Mouse (Mus musculus): ENCODE results near the gene Als2.

Gene Als2

DNA sequence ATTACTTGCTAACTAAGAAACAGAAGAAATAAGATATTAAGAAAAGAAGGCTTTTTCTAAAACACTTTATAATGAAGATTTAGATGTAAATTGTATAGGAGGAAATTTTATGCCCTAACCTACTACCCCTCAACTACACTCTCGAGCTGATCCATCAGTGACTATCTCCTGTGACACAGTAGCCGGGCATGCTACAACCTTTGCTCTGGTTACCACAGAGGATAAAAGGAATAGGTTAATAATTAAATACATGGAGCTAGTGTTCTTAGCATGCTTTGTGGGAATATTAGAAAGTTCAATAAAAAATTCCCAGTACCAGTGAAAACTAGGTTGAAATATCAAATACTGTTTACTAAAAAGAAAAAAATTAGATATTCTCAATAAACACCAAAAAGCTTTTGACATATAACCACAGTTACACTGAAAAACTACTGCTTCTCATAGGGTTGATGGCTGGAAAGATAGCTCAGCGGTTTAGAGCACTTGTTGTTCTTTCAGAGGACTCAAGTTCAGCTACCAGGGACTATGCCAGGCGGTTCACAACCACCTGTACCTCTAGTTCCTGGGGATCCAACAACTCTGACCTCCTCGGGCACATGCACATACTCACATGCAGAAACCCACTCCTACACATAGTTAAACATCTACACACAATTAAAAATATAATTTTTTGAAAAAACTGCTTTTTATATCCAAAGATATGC lies 24.8 kb downstream of the Als2 start:
- no peak for DNase-seq (ENCODE audit: low spot score in 2 of 2)

DNA sequence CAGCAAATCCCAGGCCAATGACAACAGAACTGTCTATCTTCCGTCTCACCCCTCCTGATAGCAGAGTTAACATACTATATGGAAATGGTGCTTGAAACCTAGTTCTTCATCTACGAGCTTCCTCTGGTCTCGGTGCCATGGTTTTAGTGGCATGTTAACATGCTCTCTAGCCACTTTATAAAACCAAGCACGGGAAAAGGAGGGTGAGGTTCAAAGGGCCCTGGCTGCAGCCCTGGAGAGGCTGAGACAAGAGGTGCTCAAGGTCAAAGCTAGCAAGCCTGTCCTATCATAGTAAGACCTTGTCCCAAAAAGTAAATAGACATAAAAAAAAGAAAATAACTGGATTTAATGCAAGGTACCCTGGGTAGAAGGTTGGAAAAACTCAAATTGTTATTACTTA lies 25.4 kb downstream of the Als2 start:
- no peak for DNase-seq (ENCODE audit: low spot score in 2 of 2)

DNA sequence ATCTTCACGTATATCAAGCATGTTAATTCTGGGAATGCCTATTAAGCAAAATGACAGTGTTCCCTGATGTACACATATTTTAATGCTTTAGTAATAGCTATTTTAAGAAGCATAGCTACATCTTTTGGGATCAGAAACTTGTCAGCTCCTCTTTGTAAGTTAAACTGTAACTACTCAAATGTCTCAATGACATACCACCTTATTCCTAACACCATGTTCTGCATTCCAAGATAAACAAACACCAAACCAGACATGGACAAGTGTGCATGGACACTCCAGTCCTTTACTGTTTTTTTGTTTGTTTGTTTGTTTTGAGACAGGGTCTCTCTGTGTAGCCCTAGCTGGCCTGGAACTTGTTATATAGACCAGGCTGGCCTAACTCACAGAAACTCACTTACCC lies 28.7 kb downstream of the Als2 start:
- no peak for DNase-seq (ENCODE audit: low spot score in 2 of 2)

DNA sequence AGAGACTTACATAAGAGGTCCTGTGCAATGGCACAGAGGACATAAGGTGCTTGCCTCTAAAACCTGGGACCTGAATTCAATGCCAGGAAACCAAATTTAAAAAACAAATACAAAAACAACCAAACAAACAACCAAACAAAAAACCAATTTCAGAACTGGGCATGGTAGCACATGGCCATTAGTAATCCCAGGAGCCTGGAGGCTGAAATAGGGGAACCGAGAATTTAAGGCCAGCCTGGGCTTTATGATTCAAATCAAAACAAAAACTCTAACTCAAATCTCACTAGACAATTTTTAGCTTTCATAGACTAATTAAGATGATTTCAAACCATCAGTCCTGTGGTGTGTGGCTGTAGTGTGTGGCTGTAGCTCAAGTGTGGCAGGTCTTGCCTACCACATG lies 32.5 kb downstream of the Als2 start:
- DNase-seq (ENCODE audit: low spot score in 2 of 2), result no peak

DNA sequence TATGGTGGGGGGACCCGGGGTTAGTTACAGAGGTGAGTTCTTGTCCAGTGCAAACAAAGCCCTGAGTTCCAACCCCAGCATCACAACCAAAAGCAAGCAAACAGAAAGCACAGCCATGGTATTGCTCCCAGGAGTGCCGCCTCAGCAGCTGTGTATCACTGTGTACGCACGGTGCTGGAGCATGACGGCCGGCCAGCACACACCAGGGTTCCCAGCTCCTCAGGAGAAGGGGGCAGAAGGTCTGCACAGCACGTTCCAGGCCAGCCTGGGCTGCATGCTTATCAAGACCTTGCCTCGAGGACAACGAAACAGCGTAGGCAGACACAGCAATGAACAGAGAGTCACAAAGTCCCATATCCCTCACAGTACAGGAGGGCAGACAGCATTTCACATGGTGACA lies 34.7 kb downstream of the Als2 start:
- no peak for DNase-seq (ENCODE audit: low spot score in 2 of 2)

DNA sequence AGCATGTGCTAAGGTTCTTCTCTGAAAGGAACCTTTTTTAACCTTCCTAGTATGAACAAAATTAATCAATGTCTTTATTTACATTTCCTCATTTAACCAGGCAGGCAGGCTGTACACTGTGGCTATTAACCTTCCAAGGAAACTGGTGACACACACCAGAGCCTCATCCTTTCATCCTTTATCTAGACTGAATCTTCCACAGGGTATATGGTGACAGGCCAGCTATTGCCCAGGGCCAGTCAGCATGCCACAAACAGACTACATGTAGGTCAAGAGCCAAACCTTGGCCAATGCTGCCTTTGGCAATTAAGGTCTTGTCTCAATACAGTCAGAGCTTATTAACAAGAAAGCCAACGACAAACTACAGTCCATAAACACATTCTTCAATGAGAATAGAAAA lies 35.5 kb downstream of the Als2 start:
- DNase-seq (ENCODE audit: low spot score in 2 of 2), result no peak

DNA sequence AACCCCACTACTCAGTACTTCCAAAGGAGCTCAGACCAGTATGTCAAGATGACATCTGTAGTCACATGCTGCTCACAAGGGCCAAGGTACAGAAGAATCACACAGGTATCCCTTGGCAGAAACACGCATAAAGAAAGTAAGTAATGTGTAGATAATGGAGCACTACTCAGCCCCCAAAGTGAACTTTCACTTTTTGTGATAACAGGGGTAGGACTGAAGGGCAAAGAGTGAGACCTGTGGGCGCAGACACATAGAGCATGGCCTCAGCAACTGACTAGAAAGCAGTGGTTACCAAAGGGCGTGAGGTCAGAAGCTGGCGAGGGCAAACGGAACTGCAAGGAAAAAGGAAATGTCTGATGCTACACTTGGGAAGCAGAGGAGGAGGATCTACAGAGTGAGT lies 36.1 kb downstream of the Als2 start:
- DNase-seq (ENCODE audit: low spot score in 2 of 2), result no peak

DNA sequence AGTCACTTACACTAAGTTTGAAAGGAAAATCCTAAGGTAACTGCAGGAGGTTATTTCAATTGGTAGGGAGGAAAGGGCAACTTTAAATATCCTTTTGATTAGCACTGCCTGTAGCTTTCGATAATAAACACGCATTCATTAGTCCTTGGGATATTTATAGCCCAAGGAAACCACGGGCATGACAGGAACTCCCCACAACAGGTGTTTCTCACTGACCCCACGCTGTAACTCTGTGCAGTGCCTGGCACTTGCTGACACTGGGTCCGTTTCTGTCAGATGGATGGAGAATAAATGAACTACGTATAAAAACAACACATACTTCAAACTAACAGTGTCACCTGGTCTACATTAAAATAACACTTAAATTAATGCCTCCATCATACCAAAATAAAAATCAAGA lies 42.1 kb downstream of the Als2 start:
- DNase-seq (ENCODE audit: low spot score in 2 of 2), result no peak

DNA sequence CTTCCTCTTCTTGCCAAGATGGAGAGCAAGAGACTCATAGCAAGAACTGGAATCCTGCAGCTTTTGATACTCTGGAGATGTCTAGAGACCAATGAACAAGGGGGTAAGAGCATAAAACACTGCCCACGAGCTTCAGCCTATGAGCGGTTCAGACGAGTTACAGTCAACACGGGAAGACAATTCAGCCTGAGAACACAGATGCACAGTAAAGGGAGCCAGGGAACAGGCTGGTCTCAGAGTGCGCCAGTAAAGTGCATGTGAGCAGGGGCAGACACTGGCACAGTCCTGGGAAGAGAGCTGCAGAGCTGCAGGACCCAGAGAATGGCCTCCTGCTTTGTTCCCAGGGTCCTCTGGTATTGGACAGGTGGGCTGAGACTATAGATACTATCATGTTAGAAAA lies 49.2 kb downstream of the Als2 start:
- DNase-seq (ENCODE audit: low spot score in 2 of 2), result no peak

DNA sequence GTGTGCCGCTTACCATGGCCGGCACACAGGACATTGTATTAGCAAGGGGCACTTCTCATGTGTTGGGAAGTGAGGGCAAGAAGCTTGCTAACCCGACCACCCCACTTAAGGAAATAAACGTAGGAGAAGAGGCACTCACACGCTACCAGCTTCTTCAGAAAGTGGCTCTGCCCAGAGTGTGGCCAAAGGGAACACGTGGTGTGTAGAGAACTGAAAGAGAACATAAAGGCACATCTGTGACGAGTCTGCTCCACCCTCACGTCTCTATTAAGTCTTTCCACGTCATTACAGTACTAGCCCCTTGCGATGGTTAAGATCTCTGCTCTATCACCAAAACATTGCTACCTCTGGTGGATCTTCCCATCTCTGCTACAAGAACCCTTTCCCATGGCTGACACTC lies 50.7 kb downstream of the Als2 start:
- DNase-seq (ENCODE audit: low spot score in 2 of 2), result no peak

DNA sequence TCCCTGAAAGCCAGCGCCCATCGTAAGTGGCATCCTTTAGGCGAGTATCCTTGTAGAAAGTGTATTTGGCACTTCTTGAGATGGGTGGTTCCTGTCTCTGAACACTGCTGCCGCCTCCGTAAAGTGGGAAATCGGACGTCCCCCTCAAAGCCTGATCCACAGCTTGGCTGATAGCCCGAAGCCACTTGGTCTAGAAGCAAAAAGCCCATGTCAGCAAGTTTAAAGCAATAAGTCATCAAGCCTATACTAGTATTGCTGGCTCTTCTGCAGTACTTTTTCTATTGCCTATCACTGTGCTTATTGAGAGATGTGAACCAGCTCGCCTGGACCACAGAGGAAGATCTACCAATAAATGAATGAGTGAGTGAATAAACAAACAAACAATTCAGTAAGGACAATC lies 51.6 kb downstream of the Als2 start:
- no peak for DNase-seq (ENCODE audit: low spot score in 2 of 2)

DNA sequence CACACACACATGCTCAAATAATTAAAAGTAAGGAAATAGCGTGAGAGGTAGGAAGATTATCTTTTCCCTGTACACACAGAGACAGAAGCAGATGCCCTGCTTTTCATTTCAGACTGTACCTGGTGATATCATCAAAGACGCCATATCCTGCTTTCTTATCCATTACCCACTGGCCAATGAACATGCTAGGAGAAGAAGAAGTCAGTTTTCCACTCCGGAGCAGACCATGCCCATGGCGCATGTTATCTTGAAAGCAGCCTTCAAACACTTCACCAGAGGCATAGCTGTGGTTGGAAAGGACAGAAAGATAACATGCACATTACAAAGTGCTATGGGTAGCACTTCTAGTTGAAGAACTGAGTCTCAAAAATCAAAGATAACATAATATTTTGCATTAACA lies 54.0 kb downstream of the Als2 start:
- no peak for DNase-seq (ENCODE audit: low spot score in 2 of 2)

DNA sequence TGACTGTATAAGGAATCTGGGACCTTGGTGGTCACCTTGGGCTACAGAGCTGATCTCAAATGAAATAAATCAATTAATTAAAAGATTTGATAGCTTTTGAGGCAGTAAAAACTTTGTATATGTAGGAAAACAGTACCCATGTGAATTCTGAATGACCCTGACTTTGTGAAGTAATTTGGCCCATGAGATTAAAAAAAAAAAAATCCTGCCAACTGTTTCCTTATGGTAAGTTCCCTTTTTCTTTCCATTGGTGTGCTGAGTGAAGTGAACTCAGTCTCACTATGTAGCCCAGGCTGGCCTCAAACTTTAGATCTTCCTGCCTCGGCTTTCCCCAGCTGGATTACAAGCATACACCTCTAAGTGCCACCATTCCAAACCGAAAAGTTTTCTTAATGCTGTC lies 54.7 kb downstream of the Als2 start:
- no peak for DNase-seq (ENCODE audit: low spot score in 2 of 2)

DNA sequence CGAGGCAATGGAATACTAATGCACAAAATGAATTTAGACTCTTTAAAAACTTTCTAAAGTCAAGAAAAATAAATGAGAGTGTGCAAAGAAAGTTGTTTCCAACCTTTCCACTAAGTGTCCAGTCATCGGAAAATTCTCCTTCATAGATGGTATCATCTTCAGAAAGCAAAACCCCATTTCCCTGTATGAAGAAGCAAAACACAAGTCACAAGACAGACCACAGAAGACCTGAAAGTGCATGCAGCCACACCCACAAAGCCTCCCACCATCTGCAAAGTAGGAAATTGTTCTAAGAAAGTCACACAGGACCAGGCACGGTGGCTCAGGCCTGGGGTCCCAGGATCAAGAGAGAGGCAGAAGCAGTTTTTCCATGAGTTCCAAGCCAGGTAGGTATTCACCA lies 57.0 kb downstream of the Als2 start:
- no peak for DNase-seq (ENCODE audit: low spot score in 2 of 2)

DNA sequence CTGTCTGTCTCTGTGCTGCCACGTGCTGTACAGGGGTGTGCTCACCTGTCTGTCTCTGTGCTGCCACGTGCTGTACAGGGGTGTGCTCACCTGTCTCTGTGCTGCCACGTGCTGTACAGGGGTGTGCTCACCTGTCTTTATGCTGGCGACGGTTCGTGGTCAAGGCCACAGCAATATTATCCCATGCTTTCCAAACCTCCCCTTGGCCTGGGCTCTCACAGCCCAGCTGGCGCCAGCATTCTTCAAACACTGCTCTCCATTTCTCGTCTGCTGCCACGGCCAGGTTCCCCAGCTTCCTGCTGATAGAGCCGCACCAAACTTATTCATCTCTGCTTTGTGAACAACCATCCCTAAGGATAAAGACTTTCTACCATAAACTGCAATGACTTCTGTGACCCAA lies 58.6 kb downstream of the Als2 start:
- DNase-seq (ENCODE audit: low spot score in 2 of 2), result no peak

DNA sequence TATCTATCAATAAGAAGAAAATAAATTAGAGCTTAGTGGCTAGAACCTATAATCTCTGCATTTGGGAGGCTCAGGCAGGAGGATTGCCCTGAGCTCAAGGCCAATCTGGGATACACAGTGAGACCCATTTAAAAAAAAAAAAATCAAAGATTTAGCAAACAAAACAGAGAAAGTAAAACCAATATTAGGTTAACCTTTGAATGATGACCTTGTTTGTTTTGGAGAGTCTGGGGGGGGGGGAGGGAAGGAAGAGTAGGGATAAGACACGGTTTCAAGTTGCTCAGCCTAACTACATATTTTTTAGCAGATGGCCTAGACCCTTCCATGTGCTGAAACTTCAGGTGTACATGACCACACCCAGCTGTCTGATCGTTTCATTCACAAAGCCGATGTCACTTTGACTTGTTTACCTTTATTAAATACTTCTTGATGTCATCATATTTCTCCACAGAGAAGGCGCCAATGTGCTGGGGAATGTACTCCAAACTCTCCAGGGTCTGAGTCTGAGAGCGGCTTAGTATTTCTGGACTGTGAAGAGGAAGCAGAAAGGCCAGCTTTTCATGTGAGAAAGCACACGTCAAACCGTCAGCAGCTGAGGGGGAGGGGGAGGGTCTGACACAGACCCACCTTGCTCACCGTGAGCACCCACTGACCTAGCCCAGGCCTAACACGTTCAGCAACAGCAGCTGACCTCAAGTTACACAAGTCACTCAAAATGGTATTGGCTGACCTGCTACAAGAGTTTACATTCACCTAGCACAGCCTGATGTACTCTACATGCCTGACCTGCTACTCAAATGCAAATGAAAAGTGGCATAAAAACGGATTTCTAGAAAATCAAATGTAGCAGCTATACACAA lies 62.3 kb downstream of the Als2 start:
- DNase-seq (ENCODE audit: low spot score in 2 of 2), result no peak

DNA sequence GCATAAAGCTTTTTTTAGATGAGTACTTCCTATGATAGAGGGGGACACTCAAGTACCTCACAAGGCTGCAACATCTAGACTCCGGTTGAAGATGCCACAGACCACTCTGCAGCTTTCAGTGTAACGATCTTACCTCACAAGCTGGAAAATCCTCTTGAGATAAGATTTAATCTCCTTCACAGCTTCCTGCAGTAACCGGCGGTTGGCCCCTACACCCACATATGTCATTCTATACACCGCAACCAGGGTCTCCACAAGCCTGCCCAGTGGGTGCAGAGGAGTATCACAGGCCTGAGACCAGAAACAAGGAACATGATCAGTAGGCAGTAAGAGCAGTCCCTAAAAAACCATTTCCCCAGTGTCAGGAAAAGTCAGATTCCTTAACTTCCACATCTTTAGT lies 64.0 kb downstream of the Als2 start:
- DNase-seq (ENCODE audit: low spot score in 2 of 2), result no peak

DNA sequence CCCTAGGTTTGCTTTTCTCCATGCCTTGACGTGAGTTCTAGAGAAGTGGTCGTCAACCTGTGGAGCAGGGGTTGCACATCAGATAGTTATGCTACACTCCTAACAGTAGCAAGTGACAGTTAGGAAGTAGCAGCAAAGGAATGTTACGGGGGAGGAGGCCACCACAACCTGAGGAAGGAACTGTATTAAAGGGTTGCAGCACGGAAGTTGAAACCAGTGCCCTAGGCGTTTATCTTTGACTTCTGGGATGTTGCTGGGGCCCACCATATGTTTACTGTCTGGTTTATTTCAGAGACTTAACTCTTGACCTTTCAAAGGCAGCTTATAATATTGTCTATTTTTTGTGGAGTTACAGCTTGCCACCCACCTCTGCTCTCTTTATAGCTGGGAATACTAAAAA lies 65.2 kb downstream of the Als2 start:
- DNase-seq (ENCODE audit: low spot score in 2 of 2), result no peak

DNA sequence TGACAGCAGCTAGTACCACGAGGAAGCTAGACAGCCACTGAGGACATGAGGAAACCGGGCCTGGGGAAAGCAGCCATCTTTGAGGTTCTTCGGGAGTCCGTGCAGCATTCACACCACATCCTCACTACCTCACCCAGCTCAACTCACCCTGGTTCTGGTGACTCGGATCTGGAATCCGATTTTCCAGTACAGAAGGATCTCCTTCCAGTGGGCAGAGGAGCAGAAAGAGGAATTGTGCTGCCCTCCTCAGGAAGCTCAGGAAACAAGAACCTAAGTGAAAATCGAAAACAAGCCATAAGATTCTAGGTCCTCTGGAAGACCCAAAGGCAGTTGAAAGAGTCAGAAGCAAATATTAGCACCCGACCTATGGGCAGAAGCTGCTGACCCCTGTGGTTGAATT lies 66.7 kb downstream of the Als2 start:
- no peak for DNase-seq (ENCODE audit: low spot score in 2 of 2)

DNA sequence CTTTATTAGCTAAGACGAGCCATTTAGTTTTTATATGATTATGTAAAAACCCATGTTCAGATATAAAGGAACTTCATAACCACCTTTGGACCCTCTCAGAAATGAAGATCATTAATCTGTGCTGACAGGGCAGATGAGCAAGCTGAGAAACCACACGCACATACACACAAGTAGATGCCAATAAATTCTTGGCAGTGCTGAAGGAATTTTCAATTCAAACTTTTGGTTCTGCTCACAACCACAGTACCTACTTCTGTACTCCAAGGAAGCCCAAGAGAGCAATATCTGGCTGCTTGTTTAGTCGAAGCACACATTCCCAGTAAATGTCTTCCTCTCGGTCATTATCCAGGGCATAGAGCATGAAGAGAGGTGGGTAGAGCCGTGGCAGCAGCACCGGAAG lies 67.4 kb downstream of the Als2 start:
- no peak for DNase-seq (ENCODE audit: low spot score in 2 of 2)

DNA sequence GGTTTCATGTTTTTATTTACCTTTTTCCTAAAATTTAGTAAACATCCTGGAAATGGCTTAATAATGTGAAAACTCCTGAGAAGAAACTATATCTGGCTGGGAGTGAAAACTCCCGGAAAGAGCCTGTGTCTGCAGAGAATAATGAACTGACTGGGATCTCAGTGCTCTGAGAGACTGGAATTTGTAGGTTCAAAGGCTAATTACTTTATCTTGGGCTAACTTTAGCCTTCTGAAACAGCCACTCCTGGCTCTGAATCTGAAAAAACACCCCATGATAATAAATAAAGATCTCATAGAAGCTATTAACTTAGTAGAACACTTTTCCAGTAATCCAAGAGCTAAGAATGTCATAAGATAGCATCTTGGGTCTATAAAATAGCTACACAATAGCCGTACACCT lies 68.5 kb downstream of the Als2 start:
- DNase-seq (ENCODE audit: low spot score in 2 of 2), result no peak

DNA sequence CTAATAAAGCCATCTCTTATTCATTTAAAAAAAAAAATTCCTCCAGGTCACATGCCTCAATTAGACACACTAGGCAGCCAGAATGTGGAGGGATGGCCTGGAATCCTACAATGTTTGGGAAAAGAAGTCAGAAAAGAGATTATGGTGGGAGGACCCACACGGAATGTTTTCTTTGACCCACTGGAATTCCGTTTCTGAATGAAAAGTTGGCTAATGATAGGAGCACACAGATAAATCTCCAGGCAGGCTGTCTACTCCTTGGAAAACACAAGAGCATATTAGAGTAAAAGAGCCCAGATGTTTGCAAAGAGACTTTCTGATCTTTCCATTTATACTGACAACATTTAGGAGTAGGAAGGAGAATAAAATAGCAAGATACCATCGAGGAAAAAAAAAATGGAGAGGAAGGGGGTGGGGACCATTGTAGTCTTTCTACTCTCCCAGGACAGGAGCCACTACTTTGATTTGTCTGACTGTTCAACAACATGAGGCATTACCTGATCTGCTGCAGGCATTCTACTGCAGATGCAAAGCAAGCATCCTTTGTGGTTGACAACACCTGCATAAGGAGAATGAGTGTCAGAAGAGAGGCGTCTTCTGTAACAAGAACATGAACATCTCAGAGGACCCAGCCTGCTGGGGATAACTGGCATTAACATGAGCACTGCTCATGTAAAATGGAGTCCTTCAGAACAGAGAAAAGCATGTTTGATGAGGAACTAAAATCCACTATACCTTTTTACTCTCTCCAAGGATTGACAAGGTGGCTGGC lies 69.2 kb downstream of the Als2 start:
- DNase-seq (ENCODE audit: low spot score in 2 of 2), result no peak
